Mouse (Mus musculus) kidney, postnatal 25 days (tissue): ENCODE data around the gene Galnt7.

Experiments
- DNase-seq, 2 experiments: peaks; one replicate each; pipeline ENCODE4 v3.0.0; 2021; ENCODE audit warnings: mixed read lengths in 2 of 2

The Galnt7 gene

DNA sequence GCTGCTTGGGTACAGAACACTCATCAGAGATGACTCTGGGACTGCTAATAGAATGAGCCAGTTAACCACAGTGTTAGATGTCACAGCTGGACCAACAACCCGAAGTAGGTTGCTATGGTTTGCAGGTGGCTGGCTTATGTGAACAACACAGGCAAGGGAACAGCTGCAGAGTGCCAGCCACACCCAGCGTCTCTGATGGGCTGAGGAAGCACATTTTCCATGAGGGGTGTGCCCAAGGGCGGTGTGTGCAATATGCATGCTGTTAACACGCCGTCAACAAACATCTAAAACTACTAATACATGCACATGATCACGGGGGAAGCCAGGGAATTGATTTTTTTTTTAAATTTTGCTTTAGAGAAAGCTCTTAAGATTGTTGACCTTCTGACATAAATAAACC, 73.0 kb downstream of the Galnt7 start:
- DNase-seq, result no peak

DNA sequence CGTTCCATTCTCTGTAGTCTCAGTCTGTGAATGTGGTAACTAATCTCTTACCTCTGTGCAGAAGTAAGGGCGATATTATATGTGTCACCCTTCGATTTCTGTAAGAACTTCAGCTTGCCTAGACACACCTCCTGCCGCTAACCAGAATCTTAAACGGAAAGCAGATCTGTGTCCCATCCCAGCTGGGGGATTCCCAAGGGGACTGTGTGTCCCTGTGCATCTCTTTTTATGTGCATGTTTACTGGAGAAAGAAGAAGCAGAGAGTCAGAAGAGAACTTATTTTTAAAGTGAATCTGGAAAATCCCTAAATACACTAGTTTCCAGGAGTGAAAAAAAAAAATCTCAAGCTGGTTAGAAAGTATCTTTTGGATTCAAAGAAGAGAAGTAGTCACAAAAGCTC, 75.5 kb downstream of the Galnt7 start:
- no peak for DNase-seq

- peak in 1 of 2 experiments; percentile 63 for DNase-seq
These were observed 76.6 kb downstream of the Galnt7 start for GRCm38 (mm10) chr8:57576238-57576637.

GRCm38 (mm10) chr8:57575336-57575735, 77.5 kb downstream of the Galnt7 start:
- no peak for DNase-seq

GRCm38 (mm10) chr8:57574398-57574797, 78.4 kb downstream of the Galnt7 start:
- peak; percentile 69 to 75 for DNase-seq

GRCm38 (mm10) chr8:57573844-57574243, 79.0 kb downstream of the Galnt7 start:
- DNase-seq, result no peak

DNA sequence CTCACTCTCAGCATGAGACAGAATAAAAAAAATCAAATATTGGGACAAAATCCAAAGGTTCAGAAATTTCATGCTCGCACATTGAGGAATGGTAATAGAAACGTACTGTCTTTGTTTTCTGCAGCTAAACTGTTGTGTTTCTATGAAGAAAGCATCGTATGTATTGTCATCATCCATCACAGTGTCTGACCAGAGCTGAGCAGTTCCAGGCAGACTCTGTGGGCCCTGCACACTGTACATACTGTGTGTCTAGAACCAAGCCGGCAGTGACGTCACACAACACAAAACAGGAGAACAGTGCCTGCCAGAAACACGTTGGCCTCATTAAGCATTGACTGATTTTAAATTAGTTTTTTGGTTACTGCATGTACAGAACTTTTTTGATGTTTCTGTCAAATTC, 82.9 kb downstream of the Galnt7 start:
- DNase-seq, result no peak

DNA sequence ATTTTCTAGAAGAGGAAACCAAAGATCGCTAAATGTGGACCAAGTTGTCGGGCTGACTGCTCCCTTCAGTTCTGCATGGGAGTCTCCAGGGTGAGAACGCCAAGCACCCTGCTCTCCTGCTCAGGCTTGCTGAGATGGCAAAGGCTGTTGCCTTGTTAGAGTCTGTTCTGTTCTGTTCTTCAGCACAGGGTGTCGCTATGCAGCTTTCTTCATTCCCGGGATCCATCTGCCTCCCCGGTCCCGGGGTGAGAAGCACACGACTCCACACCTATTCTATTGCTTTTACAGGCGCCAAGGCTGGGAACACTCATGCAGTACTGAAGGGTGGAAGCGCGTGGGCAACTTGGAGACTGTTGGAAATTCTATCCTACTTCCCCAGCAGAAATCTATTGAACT, 83.4 kb downstream of the Galnt7 start:
- DNase-seq, result peak in 1 of 2 experiments; percentile 41

DNA sequence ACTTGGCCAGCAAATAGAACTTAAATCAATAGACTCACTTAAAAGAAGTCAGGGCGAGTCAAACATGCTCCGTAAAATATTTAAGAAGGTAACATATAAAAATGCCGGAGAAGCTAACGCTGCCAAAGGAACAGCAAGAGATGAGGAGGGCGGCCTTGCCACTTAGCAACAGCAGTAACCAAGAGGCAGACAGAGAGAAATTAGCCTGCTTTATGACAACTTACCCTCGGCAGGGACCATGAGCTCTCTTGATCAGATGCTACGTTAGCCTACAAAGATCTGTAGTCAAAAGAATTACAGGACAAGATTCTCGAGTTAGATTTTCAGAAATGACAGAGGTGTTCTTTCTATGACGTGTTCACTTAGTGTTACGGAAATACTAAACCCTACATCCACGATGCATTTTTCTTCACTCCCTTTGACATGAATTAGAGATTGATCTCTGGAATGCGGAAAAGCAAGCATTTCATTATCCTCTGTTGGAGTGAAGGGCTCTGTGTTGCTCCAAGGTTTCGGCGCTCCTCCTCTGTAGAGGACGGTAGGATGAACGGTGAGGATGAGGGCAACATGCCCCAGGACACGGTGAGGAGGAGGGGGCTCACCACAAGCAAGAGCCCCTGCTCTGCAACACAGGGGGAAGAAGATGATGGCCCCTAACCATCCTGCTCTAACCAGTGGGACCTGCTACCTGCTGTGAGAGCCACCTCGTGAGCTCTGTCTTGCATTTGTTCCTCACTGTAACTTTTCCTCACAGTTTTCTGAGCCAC, 84.0 kb downstream of the Galnt7 start:
- DNase-seq, result no peak

- DNase-seq, result no peak
These were observed 84.8 kb downstream of the Galnt7 start for GRCm38 (mm10) chr8:57567998-57568397.

GRCm38 (mm10) chr8:57565039-57565438, 87.8 kb downstream of the Galnt7 start:
- no peak for DNase-seq

GRCm38 (mm10) chr8:57563726-57564125, 89.1 kb downstream of the Galnt7 start:
- DNase-seq, result no peak

DNA sequence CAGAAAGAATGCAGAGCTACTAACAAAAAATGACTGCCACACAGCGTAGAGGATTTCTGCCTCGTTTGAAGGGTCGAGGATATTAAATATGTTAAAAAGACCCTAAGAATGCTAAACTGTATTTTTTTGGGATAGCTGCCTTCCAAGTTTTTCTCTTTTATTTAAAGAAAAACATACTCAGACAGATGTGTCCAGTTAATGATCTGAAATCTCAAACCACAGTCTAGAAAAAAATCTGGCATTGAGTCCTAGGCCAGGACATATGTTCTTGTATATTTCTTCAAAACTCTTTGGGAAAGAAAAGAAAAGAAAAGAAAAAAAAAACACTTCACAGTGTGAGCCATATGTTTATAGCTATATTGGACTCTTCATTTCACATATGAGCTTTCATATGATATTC, 90.1 kb downstream of the Galnt7 start:
- no peak for DNase-seq

- DNase-seq, result no peak
These were observed 91.9 kb downstream of the Galnt7 start for GRCm38 (mm10) chr8:57560926-57561325.

DNA sequence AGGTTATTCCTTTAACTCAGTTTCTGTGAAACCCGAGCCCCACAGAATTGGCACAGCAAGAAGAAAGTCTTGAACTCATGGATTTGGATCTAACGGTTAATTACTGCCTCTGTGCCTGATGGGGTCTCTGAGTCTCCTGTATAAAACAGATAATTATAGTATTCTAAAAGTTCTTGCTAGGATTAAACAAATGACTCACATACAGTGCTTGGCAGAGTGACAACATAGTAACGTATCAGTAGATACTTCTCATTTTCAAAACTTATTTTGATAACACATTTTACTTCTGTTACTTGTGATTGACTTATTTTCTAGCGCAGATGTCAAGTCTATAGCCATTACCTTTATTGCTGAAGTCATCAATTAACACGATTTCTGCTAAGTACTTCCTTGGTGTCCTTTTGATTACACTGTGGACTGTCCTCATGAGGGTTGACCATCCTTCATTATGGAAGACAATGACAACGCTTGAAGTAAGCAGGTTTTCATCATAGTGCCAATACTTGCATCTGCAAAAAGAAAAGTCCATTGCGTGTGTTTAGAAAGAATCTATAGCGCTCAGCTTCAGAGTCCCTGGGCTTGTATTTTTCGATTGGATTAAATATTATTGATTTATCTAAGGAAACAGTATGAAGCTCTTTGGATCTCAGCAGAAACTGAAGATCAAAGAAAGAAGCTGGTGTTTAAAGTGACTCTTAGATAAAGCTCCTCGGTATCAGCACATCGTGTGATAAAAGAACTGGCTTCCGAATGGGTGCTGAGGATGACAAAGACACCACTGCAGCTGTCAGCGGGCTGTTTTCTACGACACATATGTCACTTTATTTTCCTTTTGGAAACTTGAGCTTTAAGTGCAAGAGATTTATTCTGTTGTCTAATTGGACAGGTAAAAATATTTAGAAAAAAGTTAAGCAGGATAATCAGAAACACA, 100.5 kb downstream of the Galnt7 start:
- DNase-seq, result no peak

GRCm38 (mm10) chr8:57547581-57547980, 105.3 kb downstream of the Galnt7 start:
- no peak for DNase-seq

DNA sequence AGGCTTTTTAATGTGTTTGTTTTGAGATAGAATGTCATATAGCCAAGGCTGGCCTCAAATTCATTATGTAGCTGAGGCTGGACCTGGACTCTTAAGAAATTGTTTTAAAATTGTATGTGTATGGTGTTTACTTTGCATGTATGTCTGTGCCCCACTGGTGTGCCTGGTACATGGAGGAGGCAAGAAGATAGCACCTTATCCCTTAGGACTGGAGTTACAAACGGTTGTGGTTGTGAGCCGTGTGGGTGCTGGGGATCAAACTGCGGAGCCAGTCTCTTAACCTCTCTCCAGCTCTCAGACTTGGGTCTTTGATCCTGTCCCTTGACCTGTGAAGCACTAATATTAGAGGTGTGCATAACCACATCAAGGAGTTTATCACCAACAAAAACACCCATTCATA, 106.0 kb downstream of the Galnt7 start:
- no peak for DNase-seq

DNA sequence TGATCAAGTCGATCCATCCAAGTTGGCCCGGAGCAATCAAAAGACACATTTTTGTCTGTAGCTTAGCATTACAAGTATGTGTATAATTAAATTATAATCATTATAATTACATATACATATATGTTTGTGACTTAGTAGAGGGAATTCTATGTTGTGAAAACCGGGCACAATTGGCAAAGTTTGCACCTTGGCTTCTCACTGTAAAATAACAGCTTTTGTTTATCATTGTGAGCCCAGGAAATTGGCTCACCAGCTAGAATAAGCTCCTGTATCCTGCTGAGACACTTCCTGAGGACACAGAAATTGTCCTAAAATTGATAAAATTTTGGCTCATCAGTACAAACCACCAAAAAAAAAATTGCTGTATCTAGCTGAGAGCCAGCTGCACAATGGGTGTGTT, 106.4 kb downstream of the Galnt7 start:
- no peak for DNase-seq

- no peak for DNase-seq
These were observed 111.4 kb downstream of the Galnt7 start for GRCm38 (mm10) chr8:57541405-57541804.

- DNase-seq, result no peak
These were observed 111.9 kb downstream of the Galnt7 start for GRCm38 (mm10) chr8:57540951-57541350.

GRCm38 (mm10) chr8:57540110-57540838, 112.6 kb downstream of the Galnt7 start:
- peak; percentile 63 to 86 for DNase-seq

DNA sequence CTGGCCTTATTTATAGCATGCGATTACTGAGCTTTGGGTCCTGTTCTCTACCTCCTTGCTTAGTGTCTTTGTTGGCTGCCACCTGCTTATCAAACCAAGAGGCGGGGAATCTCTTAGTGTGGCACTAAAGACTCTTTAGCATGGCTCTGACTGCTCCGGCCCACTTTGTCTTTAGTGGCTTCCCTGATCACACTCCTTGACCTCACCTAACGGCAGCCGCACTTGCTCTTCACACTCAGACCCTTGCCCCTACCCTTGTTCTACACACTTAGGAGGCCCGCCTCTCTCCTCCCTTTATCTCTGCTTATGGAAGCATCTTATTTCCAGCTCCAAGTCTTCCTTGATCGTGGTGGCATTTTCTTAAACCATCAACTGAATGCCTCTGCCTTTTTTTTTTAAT, 114.2 kb downstream of the Galnt7 start:
- no peak for DNase-seq

DNA sequence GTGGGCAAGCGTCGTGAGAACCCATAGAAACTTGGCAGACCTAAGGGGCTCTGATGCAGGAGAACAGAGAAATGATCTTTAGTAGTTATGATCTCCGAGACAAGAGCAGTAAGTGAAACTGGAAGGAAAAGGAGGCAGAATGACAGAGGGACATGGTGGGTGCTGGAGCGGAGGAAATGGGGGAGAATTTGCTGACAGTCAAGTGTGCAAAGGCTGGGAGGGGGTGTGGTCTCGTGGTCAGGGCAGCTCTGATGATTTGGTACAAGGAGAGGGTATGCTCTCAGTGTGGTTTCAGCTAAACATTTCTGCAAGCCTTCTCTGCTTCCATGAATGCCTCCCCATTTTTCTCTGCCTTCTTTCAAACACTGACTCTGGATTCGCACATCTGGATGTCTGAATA, 116.7 kb downstream of the Galnt7 start:
- DNase-seq, result no peak
